Mouse (Mus musculus) ES-Bruce4 (cell line): ENCODE measurements around the gene Klk1b3.

Experiments
- CTCF ChIP-seq: IDR thresholded peaks from one replicate; pipeline ENCODE4 v1.8.1; 2011; ENCODE audit warnings: low read depth, low read length
- EP300 ChIP-seq: IDR thresholded peaks from 2 replicates; pipeline ENCODE4 v1.6.1; 2011; ENCODE audit warnings: low read depth, low read length; ENCODE audit not compliant: insufficient read depth
- POLR2A ChIP-seq: IDR thresholded peaks from one replicate; pipeline ENCODE4 v1.8.1; 2011; ENCODE audit warnings: low read length; ENCODE audit not compliant: insufficient read depth

DNA sequence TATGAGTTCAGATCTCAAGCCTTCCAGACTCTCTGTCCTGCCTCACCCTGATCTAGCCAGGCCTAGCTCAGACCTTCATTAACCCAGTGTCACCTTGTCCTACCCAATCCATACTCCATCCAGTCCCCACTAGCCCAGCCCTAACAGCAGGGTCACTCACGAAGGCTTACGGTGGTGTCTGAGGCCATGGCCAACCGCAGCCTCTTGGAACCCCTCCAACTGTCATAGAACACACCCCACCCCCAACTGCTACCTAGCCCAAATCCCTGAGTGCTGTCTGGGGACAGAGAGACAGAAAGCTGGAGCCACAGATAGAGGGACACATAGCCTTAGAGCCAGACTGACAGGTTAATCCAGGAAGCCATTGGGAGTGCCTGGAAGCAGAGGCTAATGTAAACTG lies 37.9 kb downstream of the Klk1b3 start, which contains the start of gene Gm36864:
- TF ChIP-seq CTCF (no peak), EP300 (no peak), POLR2A (no peak)
